Mouse (Mus musculus) granulocyte monocyte progenitor cell, adult 5-6 weeks (primary cell): ENCODE measurements around the gene Sit1. TPM values are rescaled to one million over a fixed set of nuclear protein-coding genes. Genes with fewer than 3 reads are reported as not detected.

ENCODE experiments used
- ATAC-seq: replicated peaks from 2 replicates; pipeline ENCODE4 v1.8.0; 2016; ENCODE audit warnings: mild to moderate bottlenecking, moderate TSS enrichment, inconsistent platforms; ENCODE audit not compliant: poor library complexity, severe bottlenecking
- total RNA-seq, 2 experiments: library from RNA; stranded (forward) in 1 of 2; stranded (reverse) in 1 of 2; fragments of 200-712, 200-1000 nt in 1 of 2; fragments of >200 nt in 1 of 2; fragmentation: Nextera tagmentation in 1 of 2; gene quantifications; 2 replicates each; pipeline ENCODE4 v1.2.3; 2014 to 2017

Sit1 gene
- total RNA-seq (2014; fragmentation: Nextera tagmentation): not detected in 2 replicates
- total RNA-seq (2017): not detected in 2 replicates

GRCm38 (mm10) chr4:43483535-43484091 is at the start of gene Sit1:
Gene Sit1 (minus strand): TSS chr4:43483734.
- ATAC-seq: no peak

GRCm38 (mm10) chr4:43533270-43533669 is 49.7 kb upstream of the Sit1 start:
- ATAC-seq: no peak

- peak; percentile 54 for ATAC-seq
Measured at GRCm38 (mm10) chr4:43530581-43530980, 47.0 kb upstream of the Sit1 start.

- no peak for ATAC-seq
Measured at GRCm38 (mm10) chr4:43530081-43530501, 46.6 kb upstream of the Sit1 start.

GRCm38 (mm10) chr4:43528487-43528886 is 45.0 kb upstream of the Sit1 start:
- no peak for ATAC-seq

- ATAC-seq: 0 out of 2 replicates have a peak, but pooled peaks have one; percentile 21
Measured at GRCm38 (mm10) chr4:43527880-43528279, 44.3 kb upstream of the Sit1 start.

GRCm38 (mm10) chr4:43519956-43520355 is 36.4 kb upstream of the Sit1 start:
- peak; percentile 43 for ATAC-seq

GRCm38 (mm10) chr4:43519551-43519950 is 36.0 kb upstream of the Sit1 start:
- ATAC-seq: no peak

GRCm38 (mm10) chr4:43515764-43516708 is 32.5 kb upstream of the Sit1 start:
- peak; percentile 63 for ATAC-seq

- ATAC-seq: no peak
Measured at GRCm38 (mm10) chr4:43513791-43514190, 30.3 kb upstream of the Sit1 start.

- ATAC-seq: no peak
Measured at GRCm38 (mm10) chr4:43513300-43513699, 29.8 kb upstream of the Sit1 start.

GRCm38 (mm10) chr4:43512653-43513052 is 29.1 kb upstream of the Sit1 start:
- ATAC-seq: no peak

- no peak for ATAC-seq
Measured at GRCm38 (mm10) chr4:43511675-43512454, 28.3 kb upstream of the Sit1 start.

- peak; percentile 26 for ATAC-seq
Measured at GRCm38 (mm10) chr4:43509109-43509508, 25.6 kb upstream of the Sit1 start.

GRCm38 (mm10) chr4:43508666-43508997 is 25.1 kb upstream of the Sit1 start:
- peak; percentile 92 for ATAC-seq

GRCm38 (mm10) chr4:43507938-43508665 is 24.6 kb upstream of the Sit1 start:
- peak; percentile 30 for ATAC-seq

GRCm38 (mm10) chr4:43506536-43507185 is 23.1 kb upstream of the Sit1 start, which contains the start of gene Car9:
Gene Car9 (plus strand): TSS chr4:43506966.
- no peak for ATAC-seq

- ATAC-seq: no peak
Measured at GRCm38 (mm10) chr4:43506074-43506473, 22.5 kb upstream of the Sit1 start.

GRCm38 (mm10) chr4:43504269-43504668 is 20.7 kb upstream of the Sit1 start:
- ATAC-seq: no peak; the same call in 1 of the 2 replicates

GRCm38 (mm10) chr4:43503506-43503905 is 20.0 kb upstream of the Sit1 start:
- ATAC-seq: no peak
